Mouse (Mus musculus) urinary bladder, adult 2 months (tissue): ENCODE data around the gene Mchr1. TPM values are rescaled to one million over a fixed set of nuclear protein-coding genes. Genes with fewer than 3 reads are reported as not detected.
"Not testable (repeated sequence)": the region's sequence is repeated elsewhere in the genome, so short reads cannot be mapped to it uniquely, and the experiment has no call there.

ENCODE experiments used
- DNase-seq: peaks from one replicate; pipeline ENCODE4 v3.0.0; 2022; ENCODE audit warnings: low spot score
- polyA plus RNA-seq: library from polyadenylated mRNA; depleted of rRNA; stranded (reverse); fragments of >200 nt; gene quantifications from 2 replicates; pipeline ENCODE4 v1.2.3, GENCODE M21; 2012; rRNA removed

Mchr1 gene
- polyA plus RNA-seq, result 7.9 and 9.9 TPM in 2 replicates

GRCm38 (mm10) chr15:81235086-81235920, at the start of gene Mchr1:
TSS of gene Mchr1 (plus strand) at chr15:81235499.
- no peak for DNase-seq

GRCm38 (mm10) chr15:81189061-81189460, 46.2 kb upstream of the Mchr1 start:
- DNase-seq, result no peak

- DNase-seq, result peak; percentile 45
Measured at GRCm38 (mm10) chr15:81190011-81190629, 45.2 kb upstream of the Mchr1 start.

GRCm38 (mm10) chr15:81190630-81191178, 44.6 kb upstream of the Mchr1 start, which contains the start of gene Mrtfa:
TSS of gene Mrtfa (minus strand) at chr15:81190757.
- DNase-seq, result peak; percentile 98

GRCm38 (mm10) chr15:81191303-81191702, 44.0 kb upstream of the Mchr1 start:
- no peak for DNase-seq

- no peak for DNase-seq
Measured at GRCm38 (mm10) chr15:81192316-81192715, 43.0 kb upstream of the Mchr1 start.

GRCm38 (mm10) chr15:81192858-81193257, 42.4 kb upstream of the Mchr1 start:
- no peak for DNase-seq

- DNase-seq, result no peak
Measured at GRCm38 (mm10) chr15:81194791-81195190, 40.5 kb upstream of the Mchr1 start.

- no peak for DNase-seq
Measured at GRCm38 (mm10) chr15:81195447-81195846, 39.9 kb upstream of the Mchr1 start.

- no peak for DNase-seq
Measured at GRCm38 (mm10) chr15:81197197-81197596, 38.1 kb upstream of the Mchr1 start.

GRCm38 (mm10) chr15:81198447-81198846, 36.9 kb upstream of the Mchr1 start:
- no peak for DNase-seq

- no peak for DNase-seq
Measured at GRCm38 (mm10) chr15:81199372-81199959, 35.8 kb upstream of the Mchr1 start.

- no peak for DNase-seq
Measured at GRCm38 (mm10) chr15:81202462-81202861, 32.8 kb upstream of the Mchr1 start.

GRCm38 (mm10) chr15:81210496-81210895, 24.8 kb upstream of the Mchr1 start:
- DNase-seq, result no peak

- no peak for DNase-seq
Measured at GRCm38 (mm10) chr15:81212976-81213375, 22.3 kb upstream of the Mchr1 start.

GRCm38 (mm10) chr15:81216906-81217653, 18.2 kb upstream of the Mchr1 start:
- DNase-seq, result no peak

GRCm38 (mm10) chr15:81219054-81219453, 16.2 kb upstream of the Mchr1 start:
- no peak for DNase-seq

GRCm38 (mm10) chr15:81220051-81220450, 15.2 kb upstream of the Mchr1 start:
- not testable (repeated sequence) for DNase-seq

- DNase-seq, result no peak
Measured at GRCm38 (mm10) chr15:81221446-81221845, 13.9 kb upstream of the Mchr1 start.

GRCm38 (mm10) chr15:81225016-81225415, 10.3 kb upstream of the Mchr1 start:
- no peak for DNase-seq

GRCm38 (mm10) chr15:81225732-81226131, 9.6 kb upstream of the Mchr1 start:
- no peak for DNase-seq

- no peak for DNase-seq
Measured at GRCm38 (mm10) chr15:81226796-81227195, 8.5 kb upstream of the Mchr1 start.
